Mouse (Mus musculus) urinary bladder, adult 2 months (tissue): ENCODE results near the gene Map1s. TPM values are rescaled to one million over a fixed set of nuclear protein-coding genes. Genes with fewer than 3 reads are reported as not detected.
A peak's percentile ranks its signal among the peaks of the same experiment; 100 is the strongest.
"Not testable (repeated sequence)": the region's sequence is repeated elsewhere in the genome, so short reads cannot be mapped to it uniquely, and the experiment has no call there.

Experiments used
- DNase-seq: peaks from one replicate; pipeline ENCODE4 v3.0.0; 2022; ENCODE audit warnings: low spot score
- polyA plus RNA-seq: library from polyadenylated mRNA; depleted of rRNA; stranded (reverse); fragments of >200 nt; gene quantifications from 2 replicates; pipeline ENCODE4 v1.2.3, GENCODE M21; 2012

Map1s gene
- polyA plus RNA-seq, 1 experiment = 30.8 TPM

- DNase-seq = no peak
These were observed 27.6 kb upstream of the Map1s start for GRCm38 (mm10) chr8:70878178-70878577.

GRCm38 (mm10) chr8:70879500-70879899 lies 26.2 kb upstream of the Map1s start:
- no peak for DNase-seq

- DNase-seq = no peak
These were observed 25.6 kb upstream of the Map1s start for GRCm38 (mm10) chr8:70880126-70880525.

- DNase-seq = no peak
These were observed 25.2 kb upstream of the Map1s start for GRCm38 (mm10) chr8:70880546-70880945.

- DNase-seq = no peak
These were observed 21.5 kb upstream of the Map1s start for GRCm38 (mm10) chr8:70884186-70884585.

- DNase-seq = no peak
These were observed 21.0 kb upstream of the Map1s start for GRCm38 (mm10) chr8:70884683-70885082.

GRCm38 (mm10) chr8:70885612-70886011 lies 20.1 kb upstream of the Map1s start:
- DNase-seq = no peak

- no peak for DNase-seq
These were observed 18.1 kb upstream of the Map1s start for GRCm38 (mm10) chr8:70887669-70888068.

GRCm38 (mm10) chr8:70890656-70891055 lies 15.1 kb upstream of the Map1s start:
- DNase-seq = no peak

GRCm38 (mm10) chr8:70891356-70891755 lies 14.4 kb upstream of the Map1s start:
- DNase-seq = no peak

- no peak for DNase-seq
These were observed 13.5 kb upstream of the Map1s start, which contains the start of gene Slc5a5 for GRCm38 (mm10) chr8:70892022-70892895. Gene Slc5a5 (minus strand): TSS chr8:70892757.

- DNase-seq = no peak
These were observed 12.7 kb upstream of the Map1s start for GRCm38 (mm10) chr8:70892896-70893655.

GRCm38 (mm10) chr8:70893656-70894384 lies 11.9 kb upstream of the Map1s start:
- DNase-seq = no peak

- DNase-seq = no peak
These were observed 11.4 kb upstream of the Map1s start for GRCm38 (mm10) chr8:70894385-70894720.

GRCm38 (mm10) chr8:70894771-70895545 lies 10.8 kb upstream of the Map1s start:
- DNase-seq = no peak

GRCm38 (mm10) chr8:70895571-70896259 lies 10.0 kb upstream of the Map1s start:
- DNase-seq = not testable (repeated sequence)

GRCm38 (mm10) chr8:70896316-70897020 lies 9.3 kb upstream of the Map1s start:
- DNase-seq = no peak

- peak; percentile 84 for DNase-seq
These were observed 8.6 kb upstream of the Map1s start, which contains the start of gene Rpl18a for GRCm38 (mm10) chr8:70897021-70897680. Gene Rpl18a (minus strand): TSS chr8:70897412.

GRCm38 (mm10) chr8:70897681-70898413 lies 7.9 kb upstream of the Map1s start:
- peak; percentile 81 for DNase-seq
